Mouse (Mus musculus) MN1 (cell line): ENCODE results near the gene Rps6kb2.

Source experiments
- DNase-seq: peaks from one replicate; pipeline ENCODE4 v3.0.0-alpha.2; 2016; ENCODE audit warnings: low spot score

Rps6kb2 gene

GRCm38 (mm10) chr19:4162646-4163542 lies at the start of gene Rps6kb2:
Gene Rps6kb2, minus strand, starts transcription at chr19:4163354.
- DNase-seq: peak; percentile 93

- no peak for DNase-seq
These were observed 48.9 kb upstream of the Rps6kb2 start for GRCm38 (mm10) chr19:4211891-4212588.

- no peak for DNase-seq
These were observed 45.4 kb upstream of the Rps6kb2 start for GRCm38 (mm10) chr19:4208563-4208962.

GRCm38 (mm10) chr19:4206971-4207370 lies 43.8 kb upstream of the Rps6kb2 start:
- DNase-seq: peak; percentile 74

GRCm38 (mm10) chr19:4204889-4205288 lies 41.7 kb upstream of the Rps6kb2 start:
- no peak for DNase-seq

- DNase-seq: no peak
These were observed 40.6 kb upstream of the Rps6kb2 start for GRCm38 (mm10) chr19:4203604-4204326.

GRCm38 (mm10) chr19:4203148-4203547 lies 40.0 kb upstream of the Rps6kb2 start:
- no peak for DNase-seq

- no peak for DNase-seq
These were observed 39.0 kb upstream of the Rps6kb2 start for GRCm38 (mm10) chr19:4202149-4202548.

GRCm38 (mm10) chr19:4201291-4201909 lies 38.2 kb upstream of the Rps6kb2 start, which contains the start of gene Rad9a:
Gene Rad9a, minus strand, starts transcription at chr19:4201662.
- DNase-seq: peak; percentile 92

- no peak for DNase-seq
These were observed 34.0 kb upstream of the Rps6kb2 start for GRCm38 (mm10) chr19:4197180-4197579.

GRCm38 (mm10) chr19:4196548-4196947 lies 33.4 kb upstream of the Rps6kb2 start:
- DNase-seq: peak; percentile 71

- no peak for DNase-seq
These were observed 32.9 kb upstream of the Rps6kb2 start for GRCm38 (mm10) chr19:4196048-4196447.

GRCm38 (mm10) chr19:4194776-4195650 lies 31.9 kb upstream of the Rps6kb2 start:
- DNase-seq: no peak

GRCm38 (mm10) chr19:4194021-4194724 lies 31.0 kb upstream of the Rps6kb2 start:
- no peak for DNase-seq

GRCm38 (mm10) chr19:4193129-4193528 lies 30.0 kb upstream of the Rps6kb2 start:
- no peak for DNase-seq

- peak; percentile 57 for DNase-seq
These were observed 29.3 kb upstream of the Rps6kb2 start for GRCm38 (mm10) chr19:4192251-4192985.

GRCm38 (mm10) chr19:4191528-4192250 lies 28.5 kb upstream of the Rps6kb2 start, which contains the start of gene Ppp1ca:
Gene Ppp1ca, plus strand, starts transcription at chr19:4192065.
- peak; percentile 94 for DNase-seq

GRCm38 (mm10) chr19:4190831-4191334 lies 27.7 kb upstream of the Rps6kb2 start, which contains the start of gene Tbc1d10c:
Gene Tbc1d10c, minus strand, starts transcription at chr19:4191284.
- DNase-seq: no peak
